Mouse (Mus musculus) hindbrain, embryonic 10.5 days (tissue): Measurements from ENCODE around the gene Lrrc39. TPM values are rescaled to one million over a fixed set of nuclear protein-coding genes. Genes with fewer than 3 reads are reported as not detected.

Experiments used
- DNase-seq: peaks from one replicate; pipeline ENCODE4 v3.0.0-alpha.2; 2017; ENCODE audit warnings: low spot score
- H3K27ac ChIP-seq: fragments of 300-500 bp; sonication (generic); 2 replicates; pipeline ENCODE4 v1.5.1; 2016; ENCODE audit warnings: mild to moderate bottlenecking, moderate library complexity
- H3K27me3 ChIP-seq: fragments of 300-500 bp; sonication (generic); 2 replicates; pipeline ENCODE4 v1.6.1; 2016; ENCODE audit warnings: mild to moderate bottlenecking; ENCODE audit not compliant: poor library complexity, insufficient read depth, severe bottlenecking
- H3K36me3 ChIP-seq: fragments of 300-500 bp; sonication (generic); 2 replicates; pipeline ENCODE4 v1.6.1; 2016; ENCODE audit warnings: mild to moderate bottlenecking, moderate library complexity
- H3K4me1 ChIP-seq: fragments of 300-500 bp; sonication (generic); replicated peaks from 2 replicates; pipeline ENCODE4 v1.6.1; 2016; ENCODE audit warnings: mild to moderate bottlenecking
- H3K4me3 ChIP-seq: fragments of 300-500 bp; sonication (generic); 2 replicates; pipeline ENCODE4 v1.5.1; 2016; ENCODE audit warnings: mild to moderate bottlenecking, moderate library complexity
- H3K9me3 ChIP-seq: fragments of 300-500 bp; sonication (generic); 2 replicates; pipeline ENCODE4 v1.6.1; 2016; ENCODE audit warnings: mild to moderate bottlenecking, moderate library complexity
- WGBS: fragments of 180-500 bp; shearing (Covaris S2); methylation state at CpG from one replicate; pipeline ENCODE4 v1.1.7; 2016; 5-methylcytosine and 5-hydroxymethylcytosine counted together
- polyA plus RNA-seq: library from polyadenylated mRNA; unstranded; fragments of >200 nt; fragmentation: Nextera tagmentation; extraction: Ambion mirVana; gene quantifications from 2 replicates; pipeline ENCODE4 v1.2.1, GENCODE M21; 2016

Gene Lrrc39
- polyA plus RNA-seq, 1 experiment from 2014 or later = 0.31 TPM

DNA sequence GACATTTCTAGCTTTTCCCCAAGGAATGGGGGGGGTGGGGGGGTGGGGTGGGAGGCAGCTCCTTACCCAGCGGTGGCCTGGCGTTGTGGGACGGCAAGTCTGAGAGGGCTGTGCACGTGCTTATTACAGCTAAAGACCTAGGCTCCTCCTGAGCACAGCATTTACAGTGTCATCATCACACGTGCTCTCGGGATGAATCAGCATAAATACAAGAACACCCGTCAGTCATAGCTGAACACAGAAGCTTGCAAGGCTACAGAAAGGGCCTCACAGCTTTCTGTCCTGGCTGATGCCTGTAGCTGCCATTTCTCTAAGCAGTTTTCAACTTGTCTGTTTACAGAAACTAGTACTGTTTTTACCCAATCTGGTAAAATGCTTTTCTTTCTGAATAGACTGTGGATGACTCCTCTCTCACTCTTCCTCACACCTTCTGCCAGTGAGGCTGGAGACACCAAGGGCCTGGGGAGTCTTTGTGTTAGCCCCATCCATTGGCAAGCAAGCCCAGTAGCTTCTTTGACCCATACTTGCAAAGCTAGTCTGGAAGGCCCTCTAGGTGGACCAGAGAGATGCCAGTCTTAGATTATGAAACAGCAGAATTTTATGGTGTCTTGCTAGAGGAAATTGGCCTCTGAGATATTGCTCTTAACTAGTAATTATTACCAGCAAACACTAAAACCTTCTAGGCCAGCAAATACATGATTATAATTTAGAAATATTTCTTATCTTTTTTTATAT, 58.0 kb downstream of the Lrrc39 start:
- Histone ChIP-seq H3K27ac (no peak overlapping the region), H3K27me3 (no peaks in the 10 kb centered on the region), H3K4me3 (no peak overlapping the region), H3K36me3 (peaks cover 67% of the 10 kb centered on the region), H3K4me1 (no peaks in the 10 kb centered on the region), H3K9me3 (no peaks in the 10 kb centered on the region)
- DNase-seq = no peak
- 93% methylated on average over 7 of the region's 7 CpGs for WGBS

DNA sequence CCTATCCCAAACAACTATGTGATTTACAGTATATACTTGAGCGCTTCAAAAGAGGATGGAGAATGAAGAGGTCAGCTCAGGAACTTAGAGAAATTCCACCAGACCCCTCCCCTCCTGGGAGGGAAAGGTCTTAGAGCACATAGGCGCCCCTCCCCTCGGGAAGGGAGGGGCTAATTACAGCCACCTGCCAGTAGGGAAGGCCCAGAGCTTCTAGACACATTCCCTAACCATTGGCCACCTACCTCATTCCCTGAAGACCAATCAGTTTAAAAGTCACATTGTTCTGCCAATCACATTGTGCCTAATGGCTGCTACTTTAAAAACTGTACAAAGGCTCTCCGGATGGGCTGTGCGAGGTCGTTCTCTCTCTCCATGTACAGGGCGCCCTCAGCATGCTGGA, 59.9 kb downstream of the Lrrc39 start:
- Histone ChIP-seq H3K27me3 (no peaks in the 10 kb centered on the region), H3K9me3 (no peaks in the 10 kb centered on the region), H3K27ac (no peak overlapping the region), H3K36me3 (peaks cover 68% of the 10 kb centered on the region), H3K4me3 (no peak overlapping the region), H3K4me1 (no peaks in the 10 kb centered on the region)
- 91% methylated on average over 7 of the region's 7 CpGs for WGBS
- DNase-seq = no peak

DNA sequence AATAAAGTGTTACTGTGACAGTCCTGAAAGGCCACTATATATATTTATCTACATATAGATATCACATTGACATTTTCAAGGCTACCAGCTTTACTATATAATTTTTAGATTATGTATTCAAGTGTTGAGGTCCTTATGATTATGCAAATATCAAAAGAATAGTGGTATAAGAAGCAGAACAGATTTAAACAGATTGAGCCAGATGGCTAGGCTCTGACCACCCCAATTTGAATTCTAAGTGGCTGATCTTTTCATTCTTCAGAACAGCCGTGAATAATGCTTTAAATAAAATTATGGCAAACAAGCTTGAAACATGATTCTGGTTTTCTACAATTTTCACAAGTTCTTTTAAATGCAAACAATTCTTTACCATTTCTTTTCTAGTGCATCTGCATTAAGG, 68.7 kb downstream of the Lrrc39 start:
- Histone ChIP-seq H3K36me3 (peaks cover 84% of the 10 kb centered on the region), H3K4me1 (no peaks in the 10 kb centered on the region)
- WGBS = 84% methylated on average over 1 of the region's 1 CpGs

More for the DNA sequence above, 68.7 kb downstream of the Lrrc39 start:
- no peak overlapping the region for H3K27ac ChIP-seq
- no peaks in the 10 kb centered on the region for H3K27me3 ChIP-seq
- no peak for DNase-seq
- no peak overlapping the region for H3K4me3 ChIP-seq
- no peaks in the 10 kb centered on the region for H3K9me3 ChIP-seq

Other genes with a start within 250 kb of the Lrrc39 start
- 14.4 and 18.8 TPM in 2 replicates for gene Cdc14a, start 138.9 kb upstream of the Lrrc39 start, polyA plus RNA-seq
- gene Rtca, start 54.8 kb upstream of the Lrrc39 start, polyA plus RNA-seq = 125 and 131 TPM in 2 replicates
- 8.5 and 13.8 TPM in 2 replicates for gene Dbt, start 49.9 kb upstream of the Lrrc39 start, polyA plus RNA-seq
- 28.5 and 36.1 TPM in 2 replicates for gene Sass6, start 32.0 kb downstream of the Lrrc39 start, polyA plus RNA-seq
- 22.4 and 23.5 TPM in 2 replicates for gene Trmt13, start 51.6 kb downstream of the Lrrc39 start, polyA plus RNA-seq
- 69.4 and 80.9 TPM in 2 replicates for gene Mfsd14a, start 99.7 kb downstream of the Lrrc39 start, polyA plus RNA-seq
- not detected in 2 replicates for gene Gm43191, start 118.3 kb downstream of the Lrrc39 start, polyA plus RNA-seq
- 5.7 and 7.8 TPM in 2 replicates for gene Slc35a3, start 149.9 kb downstream of the Lrrc39 start, polyA plus RNA-seq
- 9.6 and 10.7 TPM in 2 replicates for gene Agl, start 245.2 kb downstream of the Lrrc39 start, polyA plus RNA-seq